Mouse (Mus musculus): ENCODE data around the gene Lrrc73. TPM values are rescaled to one million over a fixed set of nuclear protein-coding genes. Genes with fewer than 3 reads are reported as not detected.

Lrrc73 gene
- polyA plus RNA-seq, 1 experiment from 2014 or later, result 0.85 TPM

GRCm38 (mm10) chr17:46266986-46267385 lies 13.7 kb downstream of the Lrrc73 start:
- Histone ChIP-seq H3K27me3 (ENCODE audit: control insufficient read depth, insufficient read depth, low read length) (no peaks in the 10 kb centered on the region), H3K4me2 (replicated peaks; ENCODE audit: low read depth, low read length) (no peak overlapping the region), H3K4me3 (ENCODE audit: low read depth, low read length) (no peak overlapping the region), H3K9me3 (ENCODE audit: control insufficient read depth, low read depth, low read length) (no peaks in the 10 kb centered on the region), H3K36me3 (ENCODE audit: control insufficient read depth, insufficient read depth, low read length) (peaks cover 60% of the 10 kb centered on the region), H3K27ac (ENCODE audit: low read length) (peak overlapping the region; percentile 68), H3K9ac (replicated peaks; ENCODE audit: low read depth, low read length) (no peak overlapping the region), H3K4me1 (ENCODE audit: control insufficient read depth, insufficient read depth, low read length) (no peaks in the 10 kb centered on the region)
- no peak for ATAC-seq (ENCODE audit: insufficient number of reproducible peaks, insufficient read depth, low FRiP score, low read depth)
- 62% methylated on average over 6 of the region's 6 CpGs for WGBS

GRCm38 (mm10) chr17:46267511-46267910 lies 14.2 kb downstream of the Lrrc73 start:
- no peak overlapping the region for H3K4me2 ChIP-seq (replicated peaks; ENCODE audit: low read depth, low read length)
- no peak overlapping the region for H3K9ac ChIP-seq (replicated peaks; ENCODE audit: low read depth, low read length)
- H3K27ac ChIP-seq (ENCODE audit: low read length), result no peak overlapping the region
- H3K9me3 ChIP-seq (ENCODE audit: control insufficient read depth, low read depth, low read length), result no peaks in the 10 kb centered on the region
- no peak for ATAC-seq (ENCODE audit: insufficient number of reproducible peaks, insufficient read depth, low FRiP score, low read depth)
- H3K4me3 ChIP-seq (ENCODE audit: low read depth, low read length), result no peak overlapping the region
- H3K27me3 ChIP-seq (ENCODE audit: control insufficient read depth, insufficient read depth, low read length), result no peaks in the 10 kb centered on the region
- peaks cover 56% of the 10 kb centered on the region for H3K36me3 ChIP-seq (ENCODE audit: control insufficient read depth, insufficient read depth, low read length)
- 72% methylated on average over 7 of the region's 7 CpGs for WGBS
- no peaks in the 10 kb centered on the region for H3K4me1 ChIP-seq (ENCODE audit: control insufficient read depth, insufficient read depth, low read length)

- no peaks in the 10 kb centered on the region for H3K4me1 ChIP-seq (ENCODE audit: control insufficient read depth, insufficient read depth, low read length)
- whole genome bisulfite sequencing, result 75% methylated on average over 10 of the region's 10 CpGs
- no peaks in the 10 kb centered on the region for H3K9me3 ChIP-seq (ENCODE audit: control insufficient read depth, low read depth, low read length)
- no peak overlapping the region for H3K27ac ChIP-seq (ENCODE audit: low read length)
- H3K4me2 ChIP-seq (replicated peaks; ENCODE audit: low read depth, low read length), result no peak overlapping the region
- no peak for ATAC-seq (ENCODE audit: insufficient number of reproducible peaks, insufficient read depth, low FRiP score, low read depth)
- H3K4me3 ChIP-seq (ENCODE audit: low read depth, low read length), result no peak overlapping the region
- H3K36me3 ChIP-seq (ENCODE audit: control insufficient read depth, insufficient read depth, low read length), result peaks cover 52% of the 10 kb centered on the region
- no peaks in the 10 kb centered on the region for H3K27me3 ChIP-seq (ENCODE audit: control insufficient read depth, insufficient read depth, low read length)
- no peak overlapping the region for H3K9ac ChIP-seq (replicated peaks; ENCODE audit: low read depth, low read length)
Measured at GRCm38 (mm10) chr17:46268026-46268720, 14.8 kb downstream of the Lrrc73 start.

GRCm38 (mm10) chr17:46269771-46270534 lies 16.6 kb downstream of the Lrrc73 start:
- Histone ChIP-seq H3K9me3 (ENCODE audit: control insufficient read depth, low read depth, low read length) (no peaks in the 10 kb centered on the region), H3K9ac (replicated peaks; ENCODE audit: low read depth, low read length) (no peak overlapping the region), H3K4me1 (ENCODE audit: control insufficient read depth, insufficient read depth, low read length) (no peaks in the 10 kb centered on the region), H3K27ac (ENCODE audit: low read length) (no peak overlapping the region), H3K4me3 (ENCODE audit: low read depth, low read length) (no peak overlapping the region), H3K4me2 (replicated peaks; ENCODE audit: low read depth, low read length) (no peak overlapping the region), H3K36me3 (ENCODE audit: control insufficient read depth, insufficient read depth, low read length) (peaks cover 46% of the 10 kb centered on the region), H3K27me3 (ENCODE audit: control insufficient read depth, insufficient read depth, low read length) (no peaks in the 10 kb centered on the region)
- ATAC-seq (ENCODE audit: insufficient number of reproducible peaks, insufficient read depth, low FRiP score, low read depth), result no peak
- WGBS, result 77% methylated on average over 19 of the region's 19 CpGs

GRCm38 (mm10) chr17:46272058-46272457 lies 18.7 kb downstream of the Lrrc73 start:
- ATAC-seq (ENCODE audit: insufficient number of reproducible peaks, insufficient read depth, low FRiP score, low read depth), result no peak
- Histone ChIP-seq H3K27ac (ENCODE audit: low read length) (no peak overlapping the region), H3K27me3 (ENCODE audit: control insufficient read depth, insufficient read depth, low read length) (no peaks in the 10 kb centered on the region), H3K4me2 (replicated peaks; ENCODE audit: low read depth, low read length) (no peak overlapping the region), H3K9ac (replicated peaks; ENCODE audit: low read depth, low read length) (no peak overlapping the region), H3K36me3 (ENCODE audit: control insufficient read depth, insufficient read depth, low read length) (peaks cover 47% of the 10 kb centered on the region), H3K4me3 (ENCODE audit: low read depth, low read length) (no peak overlapping the region), H3K9me3 (ENCODE audit: control insufficient read depth, low read depth, low read length) (no peaks in the 10 kb centered on the region), H3K4me1 (ENCODE audit: control insufficient read depth, insufficient read depth, low read length) (no peaks in the 10 kb centered on the region)
- 83% methylated on average over 2 of the region's 2 CpGs for WGBS

GRCm38 (mm10) chr17:46272675-46273074 lies 19.3 kb downstream of the Lrrc73 start:
- Histone ChIP-seq H3K4me2 (replicated peaks; ENCODE audit: low read depth, low read length) (no peak overlapping the region), H3K9me3 (ENCODE audit: control insufficient read depth, low read depth, low read length) (no peaks in the 10 kb centered on the region), H3K27ac (ENCODE audit: low read length) (no peak overlapping the region), H3K27me3 (ENCODE audit: control insufficient read depth, insufficient read depth, low read length) (no peaks in the 10 kb centered on the region), H3K4me3 (ENCODE audit: low read depth, low read length) (no peak overlapping the region), H3K36me3 (ENCODE audit: control insufficient read depth, insufficient read depth, low read length) (peaks cover 47% of the 10 kb centered on the region), H3K9ac (replicated peaks; ENCODE audit: low read depth, low read length) (no peak overlapping the region), H3K4me1 (ENCODE audit: control insufficient read depth, insufficient read depth, low read length) (no peaks in the 10 kb centered on the region)
- WGBS, result 85% methylated on average over 5 of the region's 5 CpGs
- no peak for ATAC-seq (ENCODE audit: insufficient number of reproducible peaks, insufficient read depth, low FRiP score, low read depth)

- no peak for ATAC-seq (ENCODE audit: insufficient number of reproducible peaks, insufficient read depth, low FRiP score, low read depth)
- no peaks in the 10 kb centered on the region for H3K9me3 ChIP-seq (ENCODE audit: control insufficient read depth, low read depth, low read length)
- H3K4me1 ChIP-seq (ENCODE audit: control insufficient read depth, insufficient read depth, low read length), result no peaks in the 10 kb centered on the region
- no peak overlapping the region for H3K27ac ChIP-seq (ENCODE audit: low read length)
- H3K4me2 ChIP-seq (replicated peaks; ENCODE audit: low read depth, low read length), result no peak overlapping the region
- no peaks in the 10 kb centered on the region for H3K27me3 ChIP-seq (ENCODE audit: control insufficient read depth, insufficient read depth, low read length)
- no peak overlapping the region for H3K4me3 ChIP-seq (ENCODE audit: low read depth, low read length)
- 76% methylated on average over 1 of the region's 1 CpGs for WGBS
- H3K36me3 ChIP-seq (ENCODE audit: control insufficient read depth, insufficient read depth, low read length), result peaks cover 56% of the 10 kb centered on the region
- H3K9ac ChIP-seq (replicated peaks; ENCODE audit: low read depth, low read length), result no peak overlapping the region
Measured at GRCm38 (mm10) chr17:46273803-46274236, 20.5 kb downstream of the Lrrc73 start.

GRCm38 (mm10) chr17:46274465-46274864 lies 21.1 kb downstream of the Lrrc73 start:
- H3K9me3 ChIP-seq (ENCODE audit: control insufficient read depth, low read depth, low read length), result no peaks in the 10 kb centered on the region
- no peaks in the 10 kb centered on the region for H3K4me1 ChIP-seq (ENCODE audit: control insufficient read depth, insufficient read depth, low read length)
- H3K9ac ChIP-seq (replicated peaks; ENCODE audit: low read depth, low read length), result no peak overlapping the region
- H3K27ac ChIP-seq (ENCODE audit: low read length), result no peak overlapping the region
- 61% methylated on average over 6 of the region's 6 CpGs for WGBS
- H3K4me3 ChIP-seq (ENCODE audit: low read depth, low read length), result no peak overlapping the region
- H3K36me3 ChIP-seq (ENCODE audit: control insufficient read depth, insufficient read depth, low read length), result peaks cover 59% of the 10 kb centered on the region
- ATAC-seq (ENCODE audit: insufficient number of reproducible peaks, insufficient read depth, low FRiP score, low read depth), result no peak
- no peaks in the 10 kb centered on the region for H3K27me3 ChIP-seq (ENCODE audit: control insufficient read depth, insufficient read depth, low read length)
- no peak overlapping the region for H3K4me2 ChIP-seq (replicated peaks; ENCODE audit: low read depth, low read length)

Measured in stomach, embryonic 14.5 days (tissue).